Mouse (Mus musculus): ENCODE data around the gene Nr1d2. TPM values are rescaled to one million over a fixed set of nuclear protein-coding genes. Genes with fewer than 3 reads are reported as not detected.
"Not testable (repeated sequence)": the region's sequence is repeated elsewhere in the genome, so short reads cannot be mapped to it uniquely, and the experiment has no call there.

The Nr1d2 gene
- polyA plus RNA-seq, 1 experiment: 8.7 TPM

DNA sequence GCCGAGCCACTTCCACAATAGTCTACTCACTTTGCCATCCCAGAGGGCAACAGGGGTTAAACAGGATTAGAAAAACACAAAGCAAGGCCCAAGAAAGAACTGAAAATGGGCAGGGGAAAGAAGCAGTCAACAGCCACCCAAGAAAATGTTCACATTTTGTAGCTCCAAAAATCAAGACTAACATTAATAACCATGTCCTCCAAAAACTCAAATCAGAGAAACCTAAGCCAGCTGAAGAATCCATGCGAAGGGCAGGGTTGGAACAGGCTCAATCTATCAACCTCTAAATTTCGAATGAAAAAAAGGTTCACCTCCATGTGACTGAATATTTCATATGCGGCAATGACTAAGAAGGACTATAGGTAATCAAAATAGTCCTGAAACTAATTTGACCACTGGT is 1.5 kb downstream of the Nr1d2 start:
- Histone ChIP-seq H3K27ac (ENCODE audit: control insufficient read depth, insufficient read depth, low read depth, low read length, poor library complexity) (no peak overlapping the region), H3K4me1 (ENCODE audit: control insufficient read depth, insufficient read depth, low read length) (peaks cover 1% of the 10 kb centered on the region; the same call in 1 of the 2 replicates), H3K4me3 (replicated peaks; ENCODE audit: control insufficient read depth, low read depth, low read length) (no peak overlapping the region)
- TF ChIP-seq CTCF (IDR thresholded peaks at IDR 0.05; ENCODE audit: control insufficient read depth, insufficient read depth, low read length): no peak
- TF ChIP-seq POLR2A (IDR thresholded peaks at IDR 0.05; ENCODE audit: borderline replicate concordance, control insufficient read depth, low read depth, low read length): no peak
- WGBS: 53% methylated on average over 4 of the region's 4 CpGs

DNA sequence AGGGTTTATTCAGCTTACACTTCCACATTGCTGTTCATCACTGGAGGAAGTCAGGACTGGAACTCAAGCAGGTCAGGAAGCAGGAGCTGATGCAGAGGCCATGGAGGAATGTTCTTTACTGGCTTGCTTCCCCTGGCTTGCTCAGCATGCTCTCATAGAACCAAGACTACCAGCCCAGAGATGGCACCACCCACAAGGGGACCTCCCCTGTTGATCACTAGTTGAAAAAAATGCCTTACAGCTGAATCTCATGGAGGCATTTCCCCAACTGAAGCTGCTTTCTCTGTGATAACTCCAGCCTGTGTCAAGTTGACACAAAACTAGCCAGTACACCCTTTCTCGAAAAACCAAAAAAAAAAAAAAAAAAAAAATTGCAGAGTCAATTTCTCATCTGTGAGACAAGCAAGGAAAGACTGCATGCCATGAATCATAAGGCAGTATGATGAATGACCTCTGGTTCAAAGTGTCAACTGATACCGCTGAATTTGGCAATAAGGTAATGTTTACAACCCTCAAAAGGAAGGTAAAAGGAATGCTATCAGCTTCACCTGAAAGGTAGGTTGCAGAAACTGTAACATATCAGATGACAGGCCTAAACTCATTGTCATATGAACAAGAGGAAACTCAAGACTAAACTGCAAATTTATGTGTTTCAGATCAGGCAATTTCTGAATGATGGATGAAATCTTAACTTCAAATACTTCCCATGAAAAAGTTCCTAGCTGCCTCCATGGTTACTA is 2.3 kb downstream of the Nr1d2 start:
- not testable (repeated sequence) for H3K4me1 ChIP-seq (ENCODE audit: control insufficient read depth, insufficient read depth, low read length); H3K4me3 ChIP-seq (replicated peaks; ENCODE audit: control insufficient read depth, low read depth, low read length); H3K27ac ChIP-seq (ENCODE audit: control insufficient read depth, insufficient read depth, low read depth, low read length, poor library complexity)
- 68% methylated on average over 2 of the region's 2 CpGs for WGBS

DNA sequence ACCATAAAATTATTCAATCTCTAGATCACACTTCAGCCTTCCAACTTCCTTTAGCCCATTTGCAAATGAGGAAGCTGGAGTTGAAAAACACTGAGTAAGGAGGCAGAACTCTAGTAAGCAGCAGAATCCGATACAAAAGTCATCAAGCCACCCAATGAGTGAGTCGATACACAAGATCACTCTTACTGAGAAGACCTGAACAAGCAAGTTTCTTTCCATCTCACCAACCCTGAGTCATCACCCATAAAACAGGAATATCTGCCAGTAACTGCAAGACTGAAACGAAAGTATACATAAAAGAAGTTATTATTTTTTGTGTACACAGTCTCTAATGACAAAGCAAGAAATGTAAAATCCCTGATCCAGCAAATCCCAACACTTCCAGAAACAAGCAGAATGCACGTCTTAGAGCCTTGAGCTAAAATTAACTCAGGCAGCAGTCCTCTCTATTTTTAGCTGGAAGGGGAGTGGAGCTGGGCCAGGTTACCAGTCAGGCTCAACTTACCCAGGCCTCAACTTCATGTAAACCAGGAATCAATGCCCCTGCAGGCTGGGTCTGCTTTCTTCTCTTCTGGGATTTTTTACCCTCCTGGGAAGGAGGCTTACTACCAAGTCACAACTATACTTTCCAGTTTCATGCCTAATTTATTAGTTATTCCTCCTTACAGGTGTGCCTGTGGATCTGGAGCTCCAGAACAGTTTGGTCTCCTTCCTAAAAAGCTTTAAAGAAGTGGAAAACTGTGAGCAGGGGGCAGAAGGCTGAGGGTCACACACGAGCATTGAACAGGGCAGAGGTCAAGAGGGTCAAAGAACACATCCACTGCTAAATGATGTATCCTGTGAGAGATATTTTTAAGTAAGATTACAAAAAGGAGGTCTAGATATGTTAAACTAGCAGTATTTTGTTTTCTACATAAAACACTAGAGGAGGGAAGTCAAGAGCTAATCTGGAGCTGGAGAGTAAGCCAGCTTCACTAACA is 4.7 kb downstream of the Nr1d2 start:
- H3K27ac ChIP-seq (ENCODE audit: control insufficient read depth, insufficient read depth, low read depth, low read length, poor library complexity): no peak overlapping the region
- H3K4me1 ChIP-seq (ENCODE audit: control insufficient read depth, insufficient read depth, low read length): no peaks in the 10 kb centered on the region; the same call in 1 of the 2 replicates
- no peak for TF ChIP-seq POLR2A (IDR thresholded peaks at IDR 0.05; ENCODE audit: borderline replicate concordance, control insufficient read depth, low read depth, low read length)
- no peak for TF ChIP-seq CTCF (IDR thresholded peaks at IDR 0.05; ENCODE audit: control insufficient read depth, insufficient read depth, low read length)
- H3K4me3 ChIP-seq (replicated peaks; ENCODE audit: control insufficient read depth, low read depth, low read length): no peak overlapping the region
- 11% methylated on average over 5 of the region's 5 CpGs for WGBS

DNA sequence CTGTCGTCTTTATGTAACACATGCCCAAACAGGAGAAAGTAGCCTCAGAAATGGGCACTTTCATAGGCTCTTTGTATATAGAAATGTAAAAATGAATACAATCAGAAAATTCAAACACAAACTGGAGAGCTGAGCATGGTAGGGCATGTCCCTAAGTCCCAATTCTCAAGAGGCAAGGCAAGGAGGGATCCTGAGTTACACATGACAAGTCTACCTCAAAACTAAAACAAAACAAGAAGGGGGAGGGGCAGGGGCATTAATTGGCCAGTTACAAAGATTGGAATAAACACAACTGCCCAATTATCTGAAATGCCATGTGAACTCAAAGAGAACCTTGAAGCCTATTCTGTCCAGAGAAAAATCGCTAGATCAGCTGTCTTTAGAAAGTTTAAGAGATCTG is 5.9 kb downstream of the Nr1d2 start:
- no peak overlapping the region for H3K4me3 ChIP-seq (replicated peaks; ENCODE audit: control insufficient read depth, low read depth, low read length)
- 83% methylated on average over 2 of the region's 2 CpGs for WGBS
- no peak for TF ChIP-seq POLR2A (IDR thresholded peaks at IDR 0.05; ENCODE audit: borderline replicate concordance, control insufficient read depth, low read depth, low read length)
- TF ChIP-seq CTCF (IDR thresholded peaks at IDR 0.05; ENCODE audit: control insufficient read depth, insufficient read depth, low read length): no peak
- H3K27ac ChIP-seq (ENCODE audit: control insufficient read depth, insufficient read depth, low read depth, low read length, poor library complexity): no peak overlapping the region
- no peaks in the 10 kb centered on the region for H3K4me1 ChIP-seq (ENCODE audit: control insufficient read depth, insufficient read depth, low read length)

DNA sequence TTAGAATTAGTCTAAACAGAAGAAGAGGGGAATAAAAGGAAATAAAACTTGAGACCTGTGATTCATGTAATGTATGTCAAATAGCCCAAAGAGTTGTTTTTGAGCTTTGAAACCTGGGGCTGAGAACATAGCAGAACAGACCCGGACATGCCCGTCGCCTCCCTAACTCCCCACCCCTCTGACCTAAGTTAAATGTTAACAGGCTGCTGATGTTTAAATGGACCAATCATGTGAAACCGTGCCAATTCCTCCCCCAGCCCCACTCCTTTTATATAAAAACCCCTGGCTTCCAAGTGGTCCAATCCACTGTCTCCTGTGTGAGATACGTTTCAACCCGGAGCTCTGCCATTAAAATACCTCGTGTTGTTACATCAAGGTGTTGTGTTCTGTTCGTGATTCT is 7.1 kb downstream of the Nr1d2 start:
- H3K27ac ChIP-seq (ENCODE audit: control insufficient read depth, insufficient read depth, low read depth, low read length, poor library complexity); H3K4me1 ChIP-seq (ENCODE audit: control insufficient read depth, insufficient read depth, low read length); H3K4me3 ChIP-seq (replicated peaks; ENCODE audit: control insufficient read depth, low read depth, low read length): not testable (repeated sequence)
- WGBS: 92% methylated on average over 8 of the region's 8 CpGs

DNA sequence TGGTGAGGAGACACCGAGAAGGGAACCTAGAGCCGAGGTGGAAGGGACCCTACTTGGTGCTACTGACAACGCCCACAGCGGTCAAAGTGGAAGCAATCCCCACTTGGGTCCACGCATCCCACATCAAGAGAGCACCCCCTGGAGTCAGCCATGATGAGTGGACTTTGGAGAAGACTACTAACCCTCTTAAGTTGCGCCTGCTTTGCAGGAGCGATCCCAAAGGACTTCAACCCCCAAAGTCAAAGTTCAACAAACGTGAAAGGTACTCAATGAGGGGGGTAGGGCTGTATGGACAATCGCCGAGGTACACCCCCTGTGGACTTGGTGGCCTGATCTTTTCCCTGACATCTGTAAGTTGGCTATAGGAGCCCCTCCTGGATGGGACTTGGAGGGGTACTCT is 9.2 kb downstream of the Nr1d2 start:
- 85% methylated on average over 10 of the region's 10 CpGs for WGBS
- not testable (repeated sequence) for H3K4me1 ChIP-seq (ENCODE audit: control insufficient read depth, insufficient read depth, low read length); H3K27ac ChIP-seq (ENCODE audit: control insufficient read depth, insufficient read depth, low read depth, low read length, poor library complexity); H3K4me3 ChIP-seq (replicated peaks; ENCODE audit: control insufficient read depth, low read depth, low read length)

DNA sequence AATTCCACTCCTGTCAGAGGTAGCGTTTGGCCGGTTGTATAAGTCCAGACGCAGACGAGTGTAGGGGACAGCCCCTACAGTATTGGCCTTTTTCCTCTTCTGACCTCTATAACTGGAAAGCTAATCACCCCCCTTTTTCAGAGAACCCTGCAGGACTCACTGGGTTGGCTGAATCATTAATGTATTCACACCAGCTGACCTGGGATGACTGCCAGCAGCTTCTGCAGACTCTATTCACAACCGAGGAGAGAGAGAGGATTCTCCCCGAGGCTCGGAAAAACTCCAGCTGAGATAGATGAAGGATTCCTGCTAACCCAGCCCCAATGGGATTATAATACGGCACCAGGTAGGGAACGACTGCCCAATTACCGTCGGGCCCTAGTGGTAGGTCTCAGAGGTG is 12.7 kb downstream of the Nr1d2 start:
- H3K4me3 ChIP-seq (replicated peaks; ENCODE audit: control insufficient read depth, low read depth, low read length); H3K4me1 ChIP-seq (ENCODE audit: control insufficient read depth, insufficient read depth, low read length); H3K27ac ChIP-seq (ENCODE audit: control insufficient read depth, insufficient read depth, low read depth, low read length, poor library complexity): not testable (repeated sequence)
- 85% methylated on average over 11 of the region's 11 CpGs for WGBS

DNA sequence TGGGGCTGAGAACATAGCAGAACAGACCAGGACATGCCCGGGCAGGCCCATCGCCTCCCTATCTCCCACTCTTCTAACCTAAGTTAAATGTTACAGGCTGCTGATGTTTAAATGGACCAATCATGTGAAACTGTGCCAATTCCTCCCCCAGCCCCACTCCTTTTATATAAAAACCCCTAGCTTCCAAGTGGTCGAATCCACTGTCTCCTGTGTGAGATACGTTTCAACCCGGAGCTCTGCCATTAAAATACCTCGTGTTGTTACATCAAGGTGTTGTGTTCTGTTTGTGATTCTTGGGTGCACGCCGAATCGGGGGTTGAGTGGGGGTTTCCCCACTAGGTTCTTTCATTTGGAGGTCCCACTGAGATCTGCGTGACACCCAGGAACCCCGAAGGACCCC is 13.5 kb downstream of the Nr1d2 start:
- not testable (repeated sequence) for H3K27ac ChIP-seq (ENCODE audit: control insufficient read depth, insufficient read depth, low read depth, low read length, poor library complexity); H3K4me3 ChIP-seq (replicated peaks; ENCODE audit: control insufficient read depth, low read depth, low read length); H3K4me1 ChIP-seq (ENCODE audit: control insufficient read depth, insufficient read depth, low read length)
- WGBS: 88% methylated on average over 11 of the region's 11 CpGs

DNA sequence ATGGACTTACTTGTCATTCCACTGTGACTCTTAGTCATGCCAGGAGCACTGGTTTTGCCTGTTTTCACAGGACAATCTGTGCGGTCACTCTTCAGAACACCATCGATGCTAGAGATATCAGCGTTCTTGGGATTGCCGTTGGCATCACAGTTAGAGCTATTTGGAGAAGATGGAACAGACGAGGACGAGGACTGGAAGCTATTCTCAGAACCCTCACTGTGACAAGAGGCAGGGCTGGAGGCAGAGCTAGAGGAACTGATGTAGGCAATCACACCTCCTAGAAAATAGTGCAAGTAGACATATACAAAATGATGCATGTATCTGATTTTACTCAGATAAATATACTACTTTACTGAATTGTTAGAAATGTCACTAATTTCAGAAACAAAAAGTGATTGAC is 16.9 kb downstream of the Nr1d2 start:
- Histone ChIP-seq H3K4me3 (replicated peaks; ENCODE audit: control insufficient read depth, low read depth, low read length) (no peak overlapping the region), H3K4me1 (ENCODE audit: control insufficient read depth, insufficient read depth, low read length) (no peaks in the 10 kb centered on the region), H3K27ac (ENCODE audit: control insufficient read depth, insufficient read depth, low read depth, low read length, poor library complexity) (no peak overlapping the region)
- WGBS: 87% methylated on average over 6 of the region's 6 CpGs
- TF ChIP-seq POLR2A (IDR thresholded peaks at IDR 0.05; ENCODE audit: borderline replicate concordance, control insufficient read depth, low read depth, low read length) (no peak), CTCF (IDR thresholded peaks at IDR 0.05; ENCODE audit: control insufficient read depth, insufficient read depth, low read length) (no peak)

All from bone marrow, adult 2 months (tissue).